Mouse (Mus musculus) liver, embryonic 15.5 days (tissue): ENCODE measurements around the gene C2cd2. TPM values are rescaled to one million over a fixed set of nuclear protein-coding genes. Genes with fewer than 3 reads are reported as not detected.
A peak's percentile ranks its signal among the peaks of the same experiment; 100 is the strongest.
"Not testable (repeated sequence)": the region's sequence is repeated elsewhere in the genome, so short reads cannot be mapped to it uniquely, and the experiment has no call there.

Experiments
- ATAC-seq: fragments of 200-750 bp; cut with Nextera tagmentation; 2 replicates; pipeline ENCODE4 v1.8.0; 2017; ENCODE audit warnings: moderate number of reproducible peaks, mild to moderate bottlenecking, moderate library complexity; ENCODE audit not compliant: insufficient read depth
- H3K27ac ChIP-seq: fragments of 300-500 bp; sonication (generic); replicated peaks from 2 replicates; pipeline ENCODE4 v1.5.1; 2015; ENCODE audit warnings: mild to moderate bottlenecking, inconsistent platforms
- H3K27me3 ChIP-seq: fragments of 300-500 bp; sonication (generic); 2 replicates; pipeline ENCODE4 v1.6.1; 2015; ENCODE audit warnings: mild to moderate bottlenecking, inconsistent platforms
- H3K36me3 ChIP-seq: fragments of 300-500 bp; sonication (generic); replicated peaks from 2 replicates; pipeline ENCODE4 v1.6.1; 2015; ENCODE audit warnings: moderate library complexity, mild to moderate bottlenecking, inconsistent platforms
- H3K4me1 ChIP-seq: fragments of 300-500 bp; sonication (generic); replicated peaks from 2 replicates; pipeline ENCODE4 v1.6.1; 2015; ENCODE audit warnings: inconsistent platforms
- H3K4me2 ChIP-seq: fragments of 300-500 bp; sonication (generic); 2 replicates; pipeline ENCODE4 v1.6.1; 2015; ENCODE audit warnings: moderate library complexity, mild to moderate bottlenecking, inconsistent platforms
- H3K4me3 ChIP-seq: fragments of 300-500 bp; sonication (generic); replicated peaks from 2 replicates; pipeline ENCODE4 v1.5.1; 2015; ENCODE audit warnings: mild to moderate bottlenecking, inconsistent platforms
- H3K9ac ChIP-seq: fragments of 300-500 bp; sonication (generic); 2 replicates; pipeline ENCODE4 v1.6.1; 2015; ENCODE audit warnings: moderate library complexity, mild to moderate bottlenecking, inconsistent platforms
- H3K9me3 ChIP-seq: fragments of 300-500 bp; sonication (generic); replicated peaks from 2 replicates; pipeline ENCODE4 v1.6.1; 2016; ENCODE audit warnings: inconsistent platforms
- whole genome bisulfite sequencing: fragments of 180-500 bp; shearing (Covaris S2); methylation state at CpG from one replicate; pipeline ENCODE4 v1.1.7; 2015; ENCODE audit warnings: mixed read lengths; ENCODE audit not compliant: insufficient replicate concordance; 5-methylcytosine and 5-hydroxymethylcytosine counted together
- polyA plus RNA-seq: library from polyadenylated mRNA; unstranded; fragments of >200 nt; fragmentation: Nextera tagmentation; extraction: Ambion mirVana; gene quantifications from 2 replicates; pipeline ENCODE4 v1.2.1, GENCODE M21; 2015

Gene C2cd2
- polyA plus RNA-seq, result 5.5 and 6.0 TPM in 2 replicates

DNA sequence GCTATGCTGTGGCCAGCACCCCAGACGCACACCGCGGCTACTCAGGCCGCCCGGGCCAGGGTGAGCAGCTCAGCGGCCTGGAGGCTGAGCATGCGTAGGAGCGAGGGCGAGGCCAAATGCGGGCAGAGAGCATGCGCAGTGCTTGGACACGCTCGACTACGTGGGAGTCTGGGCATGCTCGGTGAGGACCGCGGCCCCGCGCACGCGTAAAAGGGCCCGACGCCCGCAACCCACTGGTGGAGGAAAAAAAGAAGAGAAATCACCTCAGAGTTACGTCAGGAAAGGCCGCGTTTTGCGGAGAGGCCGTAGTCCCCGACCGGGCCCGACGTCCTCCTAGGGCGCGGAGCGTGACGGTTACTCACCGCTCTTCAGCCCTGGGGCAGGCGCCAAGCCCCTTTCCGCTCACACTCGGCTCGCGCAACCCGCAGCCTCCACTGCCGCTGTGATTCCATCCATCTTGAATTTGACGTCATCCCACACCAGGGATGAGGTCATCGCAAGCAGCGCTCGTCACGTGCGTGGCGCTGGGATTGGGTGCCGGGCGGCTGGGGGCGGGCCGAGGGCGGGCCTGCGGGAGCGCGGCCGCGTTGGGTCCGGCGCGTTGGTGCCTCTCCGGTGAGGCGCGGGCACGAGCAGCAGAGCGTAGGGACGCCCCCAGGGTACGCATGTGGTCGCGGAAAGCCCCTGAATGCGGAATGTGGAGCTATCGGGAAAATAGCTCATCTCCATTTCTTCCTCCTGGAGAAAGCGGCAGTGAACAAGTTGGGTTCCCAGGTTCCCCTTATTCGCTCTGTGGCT, at the start of gene C2cd2, which contains the start of gene Zbtb21:
Gene C2cd2, minus strand, starts transcription at position 448 of the 798 bp plus-strand sequence.
Gene Zbtb21, minus strand, starts transcription at position 472 of the 798 bp plus-strand sequence.
- ATAC-seq, result peak; percentile 98
- Histone ChIP-seq H3K9ac (peak within 1 kb of the TSS; percentile 90), H3K4me3 (peak within 1 kb of the TSS; percentile 86), H3K36me3 (no peaks in the 10 kb centered on the region), H3K27me3 (no peaks in the 10 kb centered on the region), H3K4me1 (peaks cover 69% of the 10 kb centered on the region), H3K9me3 (no peaks in the 10 kb centered on the region), H3K27ac (peak within 1 kb of the TSS; percentile 95), H3K4me2 (peak within 1 kb of the TSS; percentile 90)
- under 1% methylated on average over 78 of the region's 78 CpGs for WGBS

- peak overlapping the region; percentile 85 for H3K27ac ChIP-seq
- peaks cover 26% of the 10 kb centered on the region for H3K4me1 ChIP-seq
- H3K4me2 ChIP-seq, result peak overlapping the region; percentile 70
- WGBS, result 5% methylated on average over 8 of the region's 8 CpGs
- peak; percentile 25; the same call in 1 of the 2 replicates for ATAC-seq
- H3K36me3 ChIP-seq, H3K9me3 ChIP-seq, H3K27me3 ChIP-seq: not testable (repeated sequence)
- peak overlapping the region; percentile 52 for H3K9ac ChIP-seq
- H3K4me3 ChIP-seq, result peak overlapping the region; percentile 70
Measured at GRCm38 (mm10) chr16:97997383-97997731, 35.0 kb upstream of the C2cd2 start.

DNA sequence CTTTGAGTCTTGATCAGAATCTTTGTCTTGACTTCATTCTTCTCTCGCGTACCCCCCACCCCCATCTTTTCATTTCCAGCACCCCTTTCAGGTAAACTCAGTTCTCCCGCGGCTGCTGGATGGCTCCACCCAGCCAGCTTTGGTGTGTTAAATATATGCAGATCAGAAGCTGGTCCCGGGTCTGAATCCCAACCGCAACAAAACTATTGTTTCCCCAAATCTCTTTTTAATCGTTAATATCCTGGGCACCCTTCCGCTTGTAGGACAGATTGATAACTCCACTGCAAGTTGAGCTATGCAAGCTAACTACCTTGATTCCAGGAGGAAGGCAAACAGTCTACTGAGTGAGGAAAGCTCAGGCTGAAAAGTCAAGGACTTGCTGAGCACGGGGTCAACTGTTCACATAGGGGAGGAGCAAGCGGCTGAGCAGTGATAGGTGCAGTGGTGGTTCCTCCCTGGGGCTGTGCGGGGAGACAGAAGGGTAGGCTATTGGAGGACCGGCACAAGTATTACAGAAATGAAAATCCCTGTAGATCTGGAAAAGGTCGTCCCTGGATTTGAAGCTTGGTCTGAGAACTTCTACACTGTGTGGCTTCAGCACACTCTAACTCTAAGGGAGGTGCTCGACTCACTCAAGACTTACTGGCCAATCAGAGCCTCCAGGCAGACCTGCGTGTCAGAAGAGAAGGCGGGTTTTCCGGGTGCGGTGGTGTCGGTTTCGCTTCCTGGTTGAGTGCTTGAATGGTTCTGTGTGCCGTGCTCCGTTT, 34.4 kb upstream of the C2cd2 start, which contains the start of gene B230307C23Rik:
Gene B230307C23Rik, plus strand, starts transcription at position 700 of the 767 bp plus-strand sequence.
- 1% methylated on average over 22 of the region's 22 CpGs for WGBS
- H3K27ac ChIP-seq, result peak within 1 kb of the TSS; percentile 85
- peaks cover 4% of the 10 kb centered on the region; the same call in 1 of the 2 replicates for H3K36me3 ChIP-seq
- no peaks in the 10 kb centered on the region for H3K27me3 ChIP-seq
- ATAC-seq, result peak; percentile 97
- peak within 1 kb of the TSS; percentile 70 for H3K4me3 ChIP-seq
- H3K9ac ChIP-seq, result peak within 1 kb of the TSS; percentile 52
- no peaks in the 10 kb centered on the region for H3K9me3 ChIP-seq
- peaks cover 26% of the 10 kb centered on the region for H3K4me1 ChIP-seq
- H3K4me2 ChIP-seq, result peak within 1 kb of the TSS; percentile 70

DNA sequence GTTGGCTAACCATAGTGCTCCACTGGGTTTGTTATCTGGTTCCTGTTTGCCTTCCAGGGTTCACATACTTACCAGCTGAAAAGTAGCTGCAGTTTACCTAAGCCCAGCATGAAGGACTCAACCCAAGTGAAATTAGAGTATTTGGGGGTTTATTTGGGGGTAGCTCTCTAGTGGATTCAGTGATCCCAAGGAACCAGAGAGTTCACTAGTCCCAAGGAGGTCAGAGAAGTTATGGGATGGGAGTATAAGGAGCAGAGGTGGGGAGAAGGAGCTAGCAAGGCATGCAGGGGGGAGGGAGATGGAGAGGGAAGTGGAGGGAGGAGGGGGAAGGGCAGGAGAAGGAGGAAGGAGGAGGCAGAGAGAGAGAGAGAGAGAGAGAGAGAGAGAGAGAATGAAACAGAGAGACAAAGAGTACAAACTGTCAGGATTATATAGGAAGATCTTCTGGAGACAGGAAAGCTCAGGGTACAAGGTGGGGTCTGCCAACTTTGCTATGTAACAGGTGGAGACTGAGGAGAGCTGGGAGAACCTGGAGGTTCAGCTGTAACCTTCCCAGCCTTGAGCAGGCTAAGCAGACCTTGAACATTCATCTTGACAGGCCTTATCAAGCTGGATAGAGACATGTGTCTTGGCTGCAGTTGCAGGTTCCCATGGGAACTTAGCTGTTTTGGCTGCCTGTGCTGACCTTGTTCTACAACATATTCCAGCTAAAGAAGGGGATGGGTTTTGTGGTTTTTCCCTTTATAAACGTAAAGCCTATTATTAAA, 33.6 kb upstream of the C2cd2 start:
- no peaks in the 10 kb centered on the region for H3K9me3 ChIP-seq
- peak overlapping the region; percentile 70 for H3K4me2 ChIP-seq
- ATAC-seq, result no peak
- H3K27ac ChIP-seq, result peak overlapping the region; percentile 85
- no peaks in the 10 kb centered on the region for H3K27me3 ChIP-seq
- 13% methylated on average over 1 of the region's 1 CpGs for WGBS
- peak overlapping the region; percentile 70 for H3K4me3 ChIP-seq
- H3K9ac ChIP-seq, result 0 out of 2 replicates have a peak overlapping the region, but pooled peaks have one; percentile 52
- H3K4me1 ChIP-seq, result peaks cover 26% of the 10 kb centered on the region
- H3K36me3 ChIP-seq, result peaks cover 4% of the 10 kb centered on the region; the same call in 1 of the 2 replicates

- H3K4me2 ChIP-seq, H3K4me3 ChIP-seq, H3K36me3 ChIP-seq, H3K27ac ChIP-seq, H3K9ac ChIP-seq, ATAC-seq, H3K9me3 ChIP-seq, H3K27me3 ChIP-seq: not testable (repeated sequence)
- WGBS, result 63% methylated on average over 3 of the region's 3 CpGs
- peaks cover 15% of the 10 kb centered on the region for H3K4me1 ChIP-seq
Measured at GRCm38 (mm10) chr16:97992477-97992876, 30.1 kb upstream of the C2cd2 start.

GRCm38 (mm10) chr16:97991517-97991916, 29.1 kb upstream of the C2cd2 start:
- ATAC-seq, result no peak
- Histone ChIP-seq H3K27me3 (no peaks in the 10 kb centered on the region), H3K36me3 (no peaks in the 10 kb centered on the region), H3K4me1 (peaks cover 12% of the 10 kb centered on the region), H3K9ac (no peak overlapping the region), H3K9me3 (no peaks in the 10 kb centered on the region), H3K27ac (no peak overlapping the region), H3K4me3 (no peak overlapping the region), H3K4me2 (no peak overlapping the region)
- WGBS, result 41% methylated on average over 2 of the region's 2 CpGs

- Histone ChIP-seq H3K27me3 (no peaks in the 10 kb centered on the region), H3K4me2 (no peak overlapping the region), H3K36me3 (no peaks in the 10 kb centered on the region), H3K4me1 (no peaks in the 10 kb centered on the region), H3K27ac (no peak overlapping the region), H3K9ac (no peak overlapping the region), H3K4me3 (no peak overlapping the region), H3K9me3 (no peaks in the 10 kb centered on the region)
- no peak for ATAC-seq
- WGBS, result 72% methylated on average over 5 of the region's 5 CpGs
Measured at GRCm38 (mm10) chr16:97984589-97984988, 22.2 kb upstream of the C2cd2 start.

GRCm38 (mm10) chr16:97981362-97981761, 19.0 kb upstream of the C2cd2 start:
- no peaks in the 10 kb centered on the region for H3K36me3 ChIP-seq
- H3K4me3 ChIP-seq, result no peak overlapping the region
- H3K4me1 ChIP-seq, result peaks cover 16% of the 10 kb centered on the region
- H3K9me3 ChIP-seq, result no peaks in the 10 kb centered on the region
- H3K27me3 ChIP-seq, result no peaks in the 10 kb centered on the region
- no peak overlapping the region for H3K27ac ChIP-seq
- no peak overlapping the region for H3K9ac ChIP-seq
- 60% methylated on average over 1 of the region's 1 CpGs for WGBS
- no peak for ATAC-seq
- no peak overlapping the region for H3K4me2 ChIP-seq

DNA sequence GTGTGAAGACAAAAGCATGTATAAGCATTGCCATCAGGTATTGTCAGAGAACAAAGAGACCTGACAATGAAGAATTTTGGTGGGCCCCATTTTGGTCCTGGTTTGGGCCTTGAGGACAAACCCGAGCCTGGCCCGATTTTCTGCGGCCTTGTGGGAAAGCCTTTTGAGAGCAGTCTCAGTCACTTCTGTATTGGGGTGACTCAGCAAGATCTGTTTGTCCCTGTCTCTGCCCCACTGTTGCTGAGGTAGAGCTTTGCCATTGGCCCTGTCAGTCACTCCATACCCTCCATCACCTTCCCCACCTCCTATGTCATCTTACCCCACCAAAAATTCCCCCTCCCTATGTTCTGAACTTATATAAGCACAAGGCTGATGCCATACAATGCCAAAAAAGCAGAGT, 15.3 kb upstream of the C2cd2 start:
- H3K9ac ChIP-seq, result no peak overlapping the region
- no peaks in the 10 kb centered on the region for H3K27me3 ChIP-seq
- 59% methylated on average over 3 of the region's 3 CpGs for WGBS
- no peaks in the 10 kb centered on the region for H3K36me3 ChIP-seq
- no peaks in the 10 kb centered on the region for H3K9me3 ChIP-seq
- H3K4me2 ChIP-seq, result no peak overlapping the region
- peaks cover 16% of the 10 kb centered on the region for H3K4me1 ChIP-seq
- ATAC-seq, result peak; percentile 57
- no peak overlapping the region for H3K4me3 ChIP-seq
- H3K27ac ChIP-seq, result peak overlapping the region; percentile 41; the same call in 1 of the 2 replicates

DNA sequence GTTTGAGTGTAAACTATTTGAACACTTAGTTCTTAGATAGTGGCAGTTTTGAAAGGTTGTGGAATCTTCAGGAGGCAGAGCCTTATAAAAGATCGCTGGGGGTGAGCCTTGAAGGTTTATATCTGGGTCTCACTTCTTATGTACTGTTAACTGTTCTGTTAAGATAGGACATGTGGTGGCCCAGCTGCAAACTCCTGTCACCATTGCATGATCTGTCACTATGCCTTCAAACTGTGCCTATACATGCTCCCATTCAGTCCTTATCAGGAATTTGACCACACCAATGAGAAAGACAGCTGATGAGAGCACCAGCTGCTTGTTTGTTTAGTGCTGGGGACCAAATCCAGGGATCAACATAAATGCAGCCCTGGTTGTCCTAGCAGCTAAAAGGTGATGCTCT, 14.9 kb upstream of the C2cd2 start:
- Histone ChIP-seq H3K27ac (peak overlapping the region; percentile 41), H3K36me3 (no peaks in the 10 kb centered on the region), H3K9me3 (no peaks in the 10 kb centered on the region), H3K4me2 (no peak overlapping the region), H3K27me3 (no peaks in the 10 kb centered on the region), H3K9ac (no peak overlapping the region), H3K4me1 (peaks cover 16% of the 10 kb centered on the region), H3K4me3 (no peak overlapping the region)
- ATAC-seq, result peak; percentile 86
- 26% methylated on average over 1 of the region's 1 CpGs for WGBS
